Mouse (Mus musculus) heart, embryonic 15.5 days (tissue): Measurements from ENCODE around the gene Nol10. TPM values are rescaled to one million over a fixed set of nuclear protein-coding genes. Genes with fewer than 3 reads are reported as not detected.
"Not testable (repeated sequence)": the region's sequence is repeated elsewhere in the genome, so short reads cannot be mapped to it uniquely, and the experiment has no call there.

Experiments used
- ATAC-seq: fragments of 200-750 bp; cut with Nextera tagmentation; replicated peaks from 2 replicates; pipeline ENCODE4 v1.8.0; 2017; ENCODE audit warnings: low read depth, moderate TSS enrichment; ENCODE audit not compliant: insufficient number of reproducible peaks, insufficient read depth, low FRiP score
- H3K27ac ChIP-seq: fragments of 300-500 bp; sonication (generic); 2 replicates; pipeline ENCODE4 v1.5.1; 2015; ENCODE audit warnings: mild to moderate bottlenecking, inconsistent platforms
- H3K27me3 ChIP-seq: fragments of 300-500 bp; sonication (generic); 2 replicates; pipeline ENCODE4 v1.6.1; 2015; ENCODE audit warnings: inconsistent platforms
- H3K36me3 ChIP-seq: fragments of 300-500 bp; sonication (generic); 2 replicates; pipeline ENCODE4 v1.6.1; 2015; ENCODE audit warnings: mild to moderate bottlenecking, inconsistent platforms
- H3K4me1 ChIP-seq: fragments of 300-500 bp; sonication (generic); replicated peaks from 2 replicates; pipeline ENCODE4 v1.6.1; 2015; ENCODE audit warnings: inconsistent platforms
- H3K4me2 ChIP-seq: fragments of 300-500 bp; sonication (generic); 2 replicates; pipeline ENCODE4 v1.6.1; 2015; ENCODE audit warnings: inconsistent platforms, mild to moderate bottlenecking, moderate library complexity
- H3K4me3 ChIP-seq: fragments of 300-500 bp; sonication (generic); 2 replicates; pipeline ENCODE4 v1.5.1; 2015; ENCODE audit warnings: mild to moderate bottlenecking, inconsistent platforms
- H3K9ac ChIP-seq: fragments of 300-500 bp; sonication (generic); 2 replicates; pipeline ENCODE4 v1.6.1; 2015; ENCODE audit warnings: mild to moderate bottlenecking, inconsistent platforms
- H3K9me3 ChIP-seq: fragments of 300-500 bp; sonication (generic); replicated peaks from 2 replicates; pipeline ENCODE4 v1.6.1; 2016; ENCODE audit warnings: inconsistent platforms
- WGBS: fragments of 180-500 bp; shearing (Covaris S2); methylation state at CpG from one replicate; pipeline ENCODE4 v1.1.7; 2015; ENCODE audit warnings: mixed read lengths; 5-methylcytosine and 5-hydroxymethylcytosine counted together
- polyA plus RNA-seq: library from polyadenylated mRNA; unstranded; fragments of >200 nt; fragmentation: Nextera tagmentation; extraction: Ambion mirVana; gene quantifications from 2 replicates; pipeline ENCODE4 v1.2.1, GENCODE M21; 2015

Gene Nol10
- polyA plus RNA-seq, 1 experiment from 2014 or later = 11.2 TPM

GRCm38 (mm10) chr12:17464550-17464949 lies 116.3 kb downstream of the Nol10 start:
- not testable (repeated sequence) for H3K4me3 ChIP-seq, H3K4me2 ChIP-seq, H3K36me3 ChIP-seq, H3K9me3 ChIP-seq, H3K9ac ChIP-seq, H3K4me1 ChIP-seq, ATAC-seq, H3K27me3 ChIP-seq, H3K27ac ChIP-seq
- 88% methylated on average over 5 of the region's 5 CpGs for WGBS

GRCm38 (mm10) chr12:17466791-17467190 lies 118.5 kb downstream of the Nol10 start:
- no peaks in the 10 kb centered on the region; the same call in 1 of the 2 replicates for H3K4me1 ChIP-seq
- no peak overlapping the region for H3K4me2 ChIP-seq
- no peaks in the 10 kb centered on the region for H3K9me3 ChIP-seq
- H3K36me3 ChIP-seq = no peaks in the 10 kb centered on the region
- H3K9ac ChIP-seq = no peak overlapping the region
- H3K4me3 ChIP-seq = no peak overlapping the region
- 50% methylated on average over 4 of the region's 4 CpGs for WGBS
- H3K27ac ChIP-seq = no peak overlapping the region
- ATAC-seq = no peak
- H3K27me3 ChIP-seq = no peaks in the 10 kb centered on the region

- H3K4me1 ChIP-seq = no peaks in the 10 kb centered on the region; the same call in 1 of the 2 replicates
- no peak overlapping the region for H3K9ac ChIP-seq
- no peak overlapping the region for H3K4me2 ChIP-seq
- H3K9me3 ChIP-seq = no peaks in the 10 kb centered on the region
- 22% methylated on average over 3 of the region's 3 CpGs for whole genome bisulfite sequencing
- no peaks in the 10 kb centered on the region for H3K27me3 ChIP-seq
- H3K36me3 ChIP-seq = no peaks in the 10 kb centered on the region
- H3K4me3 ChIP-seq = no peak overlapping the region
- ATAC-seq = no peak
- H3K27ac ChIP-seq = no peak overlapping the region
These were observed 120.1 kb downstream of the Nol10 start for GRCm38 (mm10) chr12:17468359-17468758.

GRCm38 (mm10) chr12:17469869-17470268 lies 121.6 kb downstream of the Nol10 start:
- no peak overlapping the region for H3K9ac ChIP-seq
- H3K4me1 ChIP-seq = no peaks in the 10 kb centered on the region; the same call in 1 of the 2 replicates
- H3K4me3 ChIP-seq = no peak overlapping the region
- no peaks in the 10 kb centered on the region; the same call in 1 of the 2 replicates for H3K27me3 ChIP-seq
- H3K27ac ChIP-seq = no peak overlapping the region
- 71% methylated on average over 7 of the region's 7 CpGs for WGBS
- H3K4me2 ChIP-seq = no peak overlapping the region
- no peaks in the 10 kb centered on the region for H3K36me3 ChIP-seq
- no peak for ATAC-seq
- no peaks in the 10 kb centered on the region for H3K9me3 ChIP-seq

GRCm38 (mm10) chr12:17470528-17470927 lies 122.3 kb downstream of the Nol10 start:
- H3K9me3 ChIP-seq, H3K27me3 ChIP-seq, H3K9ac ChIP-seq, H3K4me2 ChIP-seq, H3K4me1 ChIP-seq, H3K4me3 ChIP-seq, ATAC-seq, H3K27ac ChIP-seq, H3K36me3 ChIP-seq: not testable (repeated sequence)

- Histone ChIP-seq H3K9ac (no peak overlapping the region), H3K36me3 (no peaks in the 10 kb centered on the region), H3K4me3 (no peak overlapping the region), H3K4me1 (no peaks in the 10 kb centered on the region; the same call in 1 of the 2 replicates), H3K9me3 (no peaks in the 10 kb centered on the region), H3K4me2 (no peak overlapping the region), H3K27ac (no peak overlapping the region), H3K27me3 (no peaks in the 10 kb centered on the region; the same call in 1 of the 2 replicates)
- ATAC-seq = no peak
- WGBS = 74% methylated on average over 1 of the region's 1 CpGs
These were observed 123.1 kb downstream of the Nol10 start for GRCm38 (mm10) chr12:17471405-17471804.

- ATAC-seq = no peak
These were observed 124.9 kb downstream of the Nol10 start for GRCm38 (mm10) chr12:17473128-17473527.

GRCm38 (mm10) chr12:17473862-17474261 lies 125.6 kb downstream of the Nol10 start:
- Histone ChIP-seq H3K36me3 (no peaks in the 10 kb centered on the region), H3K27ac (no peak overlapping the region), H3K4me1 (no peaks in the 10 kb centered on the region), H3K27me3 (no peaks in the 10 kb centered on the region; the same call in 1 of the 2 replicates), H3K4me3 (no peak overlapping the region), H3K9ac (no peak overlapping the region), H3K9me3 (no peaks in the 10 kb centered on the region), H3K4me2 (no peak overlapping the region)
- no peak for ATAC-seq
- WGBS = 91% methylated on average over 3 of the region's 3 CpGs

More at GRCm38 (mm10) chr12:17473128-17473527, 124.9 kb downstream of the Nol10 start:
- Histone ChIP-seq H3K4me1 (no peaks in the 10 kb centered on the region), H3K9me3 (no peaks in the 10 kb centered on the region), H3K27ac (no peak overlapping the region), H3K9ac (no peak overlapping the region), H3K36me3 (no peaks in the 10 kb centered on the region), H3K4me2 (no peak overlapping the region), H3K27me3 (no peaks in the 10 kb centered on the region; the same call in 1 of the 2 replicates), H3K4me3 (no peak overlapping the region)
- WGBS = 82% methylated on average over 3 of the region's 3 CpGs

GRCm38 (mm10) chr12:17474681-17475080 lies 126.4 kb downstream of the Nol10 start:
- Histone ChIP-seq H3K27ac (no peak overlapping the region), H3K4me1 (no peaks in the 10 kb centered on the region), H3K4me3 (no peak overlapping the region), H3K9ac (no peak overlapping the region), H3K9me3 (no peaks in the 10 kb centered on the region), H3K27me3 (no peaks in the 10 kb centered on the region; the same call in 1 of the 2 replicates), H3K4me2 (no peak overlapping the region), H3K36me3 (no peaks in the 10 kb centered on the region)
- no peak for ATAC-seq
- WGBS = 61% methylated on average over 4 of the region's 4 CpGs

GRCm38 (mm10) chr12:17475146-17475545 lies 126.9 kb downstream of the Nol10 start:
- Histone ChIP-seq H3K4me1 (no peaks in the 10 kb centered on the region), H3K4me2 (no peak overlapping the region), H3K4me3 (no peak overlapping the region), H3K36me3 (no peaks in the 10 kb centered on the region), H3K27ac (no peak overlapping the region), H3K9ac (no peak overlapping the region), H3K27me3 (no peaks in the 10 kb centered on the region; the same call in 1 of the 2 replicates), H3K9me3 (no peaks in the 10 kb centered on the region)
- 76% methylated on average over 4 of the region's 4 CpGs for WGBS
- no peak for ATAC-seq

GRCm38 (mm10) chr12:17478196-17478595 lies 129.9 kb downstream of the Nol10 start:
- ATAC-seq = no peak
- H3K27ac ChIP-seq = no peak overlapping the region
- H3K4me3 ChIP-seq = no peak overlapping the region
- H3K4me2 ChIP-seq = no peak overlapping the region
- WGBS = 74% methylated on average over 12 of the region's 12 CpGs
- H3K9me3 ChIP-seq = no peaks in the 10 kb centered on the region
- H3K36me3 ChIP-seq = no peaks in the 10 kb centered on the region
- H3K27me3 ChIP-seq = no peaks in the 10 kb centered on the region; the same call in 1 of the 2 replicates
- H3K4me1 ChIP-seq = no peaks in the 10 kb centered on the region
- no peak overlapping the region for H3K9ac ChIP-seq

- Histone ChIP-seq H3K36me3 (no peaks in the 10 kb centered on the region), H3K27me3 (no peaks in the 10 kb centered on the region; the same call in 1 of the 2 replicates), H3K4me2 (no peak overlapping the region), H3K4me3 (no peak overlapping the region), H3K9me3 (no peaks in the 10 kb centered on the region), H3K4me1 (no peaks in the 10 kb centered on the region), H3K27ac (no peak overlapping the region), H3K9ac (no peak overlapping the region)
- 85% methylated on average over 2 of the region's 2 CpGs for WGBS
- ATAC-seq = no peak
These were observed 130.6 kb downstream of the Nol10 start for GRCm38 (mm10) chr12:17478856-17479255.
